Mouse (Mus musculus) bone marrow macrophage, adult 2 months (primary cell): ENCODE results near the gene Rpl29.

Source experiments
- CTCF ChIP-seq: IDR thresholded peaks from 2 replicates; pipeline ENCODE4 v1.5.1; 2012; ENCODE audit warnings: low read depth, mild to moderate bottlenecking, low read length, moderate library complexity
- POLR2A ChIP-seq: IDR thresholded peaks from 2 replicates; pipeline ENCODE4 v1.6.1; 2012; ENCODE audit warnings: mild to moderate bottlenecking, low read depth, low read length, borderline replicate concordance

DNA sequence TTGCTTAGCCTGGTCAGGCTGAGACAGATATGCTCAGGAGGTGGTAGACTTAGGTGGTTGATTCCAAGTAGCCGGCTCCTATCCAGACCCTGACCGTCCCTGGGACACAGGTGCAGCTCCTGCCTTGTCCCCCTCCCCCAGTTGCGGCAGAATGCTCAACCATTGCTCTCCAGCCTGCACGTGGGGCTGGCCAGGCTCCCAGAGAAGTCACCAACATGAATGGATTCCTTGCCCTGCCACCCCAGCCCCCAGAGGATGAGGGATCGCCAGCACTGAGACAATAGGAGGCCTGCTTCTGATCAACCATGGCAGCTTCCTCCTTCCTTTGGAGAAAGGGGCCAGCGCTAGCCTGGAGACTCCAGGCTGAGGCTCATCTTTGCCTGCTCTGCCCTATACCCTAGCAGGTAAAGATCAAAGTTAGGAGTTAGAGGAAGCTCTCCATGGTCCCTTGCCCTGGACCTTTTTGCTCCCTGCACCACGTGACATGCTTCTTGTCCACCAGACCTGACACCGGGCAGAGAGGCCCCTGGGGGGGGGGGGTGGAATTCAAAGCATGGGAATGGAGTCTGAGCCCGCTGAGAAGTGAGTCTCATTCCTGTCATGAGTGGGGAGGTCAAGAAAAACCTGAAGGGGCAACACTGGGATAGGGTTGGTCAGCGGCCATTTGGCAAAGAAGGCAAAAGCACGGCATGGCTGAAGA, 36.3 kb upstream of the Rpl29 start:
- TF ChIP-seq POLR2A, result no peak
- TF ChIP-seq CTCF, result no peak
